Mouse (Mus musculus) neutrophil, adult 5-6 weeks (primary cell): ENCODE measurements around the gene Ralgapa2. TPM values are rescaled to one million over a fixed set of nuclear protein-coding genes. Genes with fewer than 3 reads are reported as not detected.
A peak's percentile ranks its signal among the peaks of the same experiment; 100 is the strongest.

Experiments
- ATAC-seq: fragments of 151-379, 151-347 bp; 2 replicates; pipeline ENCODE4 v1.8.0; 2017; ENCODE audit warnings: mild to moderate bottlenecking, moderate TSS enrichment; ENCODE audit not compliant: insufficient number of reproducible peaks, poor library complexity, low FRiP score, severe bottlenecking; ENCODE audit errors: extremely low read depth
- total RNA-seq: library from RNA; stranded (forward); fragments of 200-1000 nt; gene quantifications from 2 replicates; pipeline ENCODE4 v1.2.3, GENCODE M21; 2017

Ralgapa2 gene
- total RNA-seq, 1 experiment from 2014 or later, result 33.1 TPM

DNA sequence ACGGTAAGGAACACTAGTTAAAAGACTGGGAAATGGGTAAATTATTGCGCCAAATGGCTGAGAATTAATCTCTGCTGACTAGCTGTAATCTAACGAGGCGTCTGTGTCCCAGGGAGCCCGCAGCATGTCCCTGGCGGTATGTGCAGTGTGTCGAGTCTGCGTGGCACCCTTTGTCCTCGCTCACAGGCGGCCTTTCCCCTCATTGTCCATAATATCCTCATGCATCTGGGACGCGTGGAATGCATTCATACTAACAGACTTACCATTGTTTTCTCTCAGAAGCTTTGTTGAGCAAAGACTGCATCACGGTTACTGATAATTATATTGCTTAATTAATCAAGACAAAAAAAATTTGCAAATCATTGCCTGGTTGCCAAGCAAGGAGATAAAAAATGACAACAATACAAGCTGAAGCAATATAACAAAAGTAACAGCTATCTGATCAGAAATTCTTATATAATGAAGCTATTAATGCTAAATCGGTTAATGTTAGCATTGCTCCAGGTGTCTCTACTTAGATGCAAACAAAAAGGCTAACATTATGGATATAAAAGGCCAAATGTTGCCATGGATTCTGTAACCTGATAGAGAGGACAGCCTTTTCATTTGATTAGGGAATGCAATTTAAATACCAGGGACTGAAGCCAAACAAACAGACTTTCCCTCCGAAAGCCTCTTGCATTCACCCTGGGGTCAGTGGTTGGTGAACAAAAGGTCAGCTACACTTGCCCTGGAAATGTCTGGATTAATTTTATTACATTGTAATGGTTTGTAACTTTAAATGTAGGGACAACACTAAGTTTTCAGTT lies 187.0 kb downstream of the Ralgapa2 start:
- no peak for ATAC-seq

DNA sequence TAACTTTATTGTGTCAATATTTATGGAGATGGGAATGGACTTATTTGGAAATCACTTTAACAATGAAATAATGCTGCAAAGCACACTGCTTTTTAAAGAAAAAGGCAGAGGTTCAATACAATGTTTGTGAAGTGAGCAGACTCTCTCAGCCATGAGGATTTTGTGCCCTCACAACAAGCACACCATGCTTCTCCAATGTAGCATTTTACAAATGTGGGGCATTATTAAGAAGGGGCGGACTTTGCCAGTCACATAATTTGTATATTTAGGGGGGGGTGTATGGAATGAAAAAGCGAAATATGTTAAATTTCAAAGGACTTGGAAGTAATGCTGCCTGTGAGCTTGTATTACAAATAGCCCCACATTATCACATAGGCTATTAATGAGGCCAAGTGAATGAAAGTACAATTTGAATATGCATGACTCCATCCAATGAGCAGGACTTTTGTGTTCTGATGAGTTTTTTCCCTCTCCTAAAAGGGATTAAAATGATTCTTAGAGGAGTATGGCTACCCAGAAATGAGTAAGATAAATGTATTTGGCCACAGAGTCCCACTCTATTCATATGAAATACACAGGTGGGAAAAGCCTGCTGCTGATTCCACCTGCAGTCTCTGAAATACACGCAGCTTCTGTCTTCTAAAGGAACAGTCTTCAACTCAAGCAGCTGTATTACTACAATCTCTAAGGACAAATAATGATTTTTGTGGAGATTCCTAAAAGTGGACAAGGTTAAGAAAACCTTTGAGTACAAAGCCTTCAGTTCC lies 187.8 kb downstream of the Ralgapa2 start:
- no peak for ATAC-seq

DNA sequence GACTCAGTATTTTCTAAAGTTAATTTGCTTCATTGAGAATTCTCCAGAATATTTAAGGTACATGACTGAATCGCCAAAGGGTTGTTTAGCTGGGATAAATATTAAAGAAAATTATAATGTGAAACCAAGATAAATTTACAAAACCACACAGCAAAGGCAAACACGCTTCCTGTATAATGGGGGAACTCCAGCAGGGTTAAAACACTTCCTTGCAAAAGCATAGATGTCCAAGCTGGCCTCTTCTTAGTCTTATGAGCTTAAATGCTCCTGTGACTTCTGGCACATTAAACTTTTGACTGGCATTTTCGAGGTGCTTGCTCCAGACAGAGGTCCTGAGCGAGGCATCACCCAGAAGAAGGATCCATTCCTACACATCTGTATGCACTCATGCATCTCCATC lies 188.6 kb downstream of the Ralgapa2 start:
- ATAC-seq, result no peak

DNA sequence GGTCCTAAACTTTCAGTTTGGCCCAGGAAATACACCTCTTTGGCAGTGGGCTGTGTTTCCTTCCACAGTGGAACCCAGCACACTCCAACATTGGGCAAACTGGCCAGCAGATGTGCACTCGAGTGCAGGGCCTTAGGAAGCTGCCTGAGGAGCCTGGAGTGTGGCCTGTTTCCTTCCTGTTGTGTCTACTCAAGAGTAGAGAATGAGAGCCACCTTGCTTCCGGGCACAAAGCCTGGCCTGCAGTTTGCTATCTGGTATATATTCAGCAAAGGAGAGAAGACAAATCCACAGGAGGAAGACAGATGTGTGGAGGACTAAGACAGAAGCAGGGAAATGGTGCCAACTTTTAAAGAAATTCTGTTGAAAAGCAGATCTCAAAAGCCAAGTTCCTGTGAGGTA lies 189.4 kb downstream of the Ralgapa2 start:
- peak; percentile 44; the same call in 1 of the 2 replicates for ATAC-seq

GRCm38 (mm10) chr2:146322019-146322418 lies 190.1 kb downstream of the Ralgapa2 start:
- no peak for ATAC-seq

- ATAC-seq, result no peak
These were observed 191.5 kb downstream of the Ralgapa2 start for GRCm38 (mm10) chr2:146320666-146321065.

- no peak for ATAC-seq
These were observed 197.4 kb downstream of the Ralgapa2 start for GRCm38 (mm10) chr2:146314751-146315150.

GRCm38 (mm10) chr2:146313811-146314210 lies 198.3 kb downstream of the Ralgapa2 start:
- no peak for ATAC-seq

DNA sequence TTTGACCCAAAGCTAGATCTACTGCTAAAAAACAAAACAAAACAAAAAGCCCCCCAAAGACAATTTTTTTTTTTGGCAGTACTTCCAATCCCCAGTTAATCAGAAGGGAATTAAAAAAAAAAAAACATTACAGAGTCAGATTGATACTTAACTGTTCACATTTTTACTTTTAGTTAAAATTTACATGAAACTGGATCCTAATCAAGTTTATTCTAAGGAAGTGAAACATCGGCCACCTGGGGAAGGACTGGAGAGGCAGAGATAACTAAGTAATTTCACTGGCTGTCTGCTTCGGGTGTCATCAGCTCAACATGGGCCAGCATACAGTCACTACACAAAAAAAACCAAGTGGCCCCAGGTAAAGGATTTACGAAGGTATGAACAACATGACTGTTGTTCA lies 201.4 kb downstream of the Ralgapa2 start:
- no peak for ATAC-seq

DNA sequence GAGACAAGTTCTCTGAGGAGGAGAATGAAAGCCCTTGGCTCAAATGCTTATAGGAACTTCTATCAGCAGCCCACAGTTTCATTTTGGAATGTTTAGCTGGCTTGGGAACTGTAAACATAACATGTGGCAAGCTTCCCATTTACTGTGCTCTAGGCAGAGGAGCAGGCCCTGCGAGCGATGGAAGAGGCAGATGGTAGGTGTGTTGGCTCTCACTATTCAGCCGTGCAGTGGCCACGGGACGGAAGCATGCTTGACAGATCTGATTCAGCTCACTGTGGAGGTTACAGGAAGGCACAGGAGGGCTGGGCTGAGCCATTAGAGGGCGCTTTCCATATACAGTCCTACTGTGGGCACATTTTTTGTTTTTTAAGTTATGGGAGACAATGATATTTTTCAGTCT lies 201.9 kb downstream of the Ralgapa2 start:
- ATAC-seq, result peak; percentile 90

- ATAC-seq, result no peak
These were observed 202.7 kb downstream of the Ralgapa2 start for GRCm38 (mm10) chr2:146309413-146309812.

- ATAC-seq, result no peak
These were observed 205.1 kb downstream of the Ralgapa2 start for GRCm38 (mm10) chr2:146307060-146307459.

DNA sequence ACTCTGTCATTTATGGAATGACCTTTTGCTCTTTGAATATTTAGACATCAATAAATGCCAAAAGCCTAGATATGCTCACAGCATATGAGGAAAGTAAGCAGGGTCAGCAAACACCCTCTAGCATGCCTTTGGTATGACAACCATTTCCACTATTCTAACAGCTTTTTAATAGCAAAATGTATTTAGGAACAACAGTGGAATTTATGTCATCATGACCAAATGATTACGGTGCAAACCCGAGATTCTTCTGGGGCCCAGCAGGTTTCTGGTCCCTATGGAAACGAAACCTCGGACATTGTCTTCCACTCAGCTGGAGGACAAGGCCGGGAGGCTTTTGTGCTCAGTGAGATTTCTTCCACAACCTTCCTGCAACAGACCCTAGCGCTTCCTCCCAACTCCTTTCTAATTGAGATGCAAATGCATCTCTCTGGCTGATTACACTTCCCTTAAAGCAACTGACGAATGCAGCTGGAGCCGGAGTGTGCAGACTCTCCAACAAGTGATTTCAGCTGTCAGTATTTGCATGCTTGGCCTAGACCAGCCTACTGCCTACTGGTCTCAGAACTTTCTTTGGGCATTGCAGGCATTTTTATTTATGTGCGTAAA lies 209.9 kb downstream of the Ralgapa2 start:
- ATAC-seq, result no peak

DNA sequence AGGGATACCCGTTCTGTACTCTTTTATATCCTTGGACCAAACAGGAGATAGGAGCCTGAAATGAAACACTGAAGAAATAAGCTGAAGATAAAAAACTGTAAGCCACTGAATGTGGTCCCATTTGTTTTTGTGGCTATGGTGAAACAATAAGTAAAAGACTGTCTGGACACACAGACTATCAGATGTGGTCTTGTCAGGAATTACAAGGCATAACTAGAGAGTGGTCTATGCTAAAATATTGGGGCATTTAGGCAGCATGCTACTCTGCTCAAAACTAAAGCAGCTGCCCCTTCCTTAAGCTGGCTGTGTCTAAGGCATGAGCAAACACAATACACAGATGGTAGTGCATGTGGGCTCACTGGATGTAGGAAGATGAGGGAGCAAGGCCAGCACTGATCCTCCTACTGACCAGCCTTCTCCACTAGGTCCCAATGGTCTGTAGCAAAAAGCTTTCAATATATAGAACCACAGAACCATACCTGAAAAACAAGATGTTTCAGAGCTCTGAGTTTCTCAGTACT lies 211.6 kb downstream of the Ralgapa2 start:
- ATAC-seq, result no peak

DNA sequence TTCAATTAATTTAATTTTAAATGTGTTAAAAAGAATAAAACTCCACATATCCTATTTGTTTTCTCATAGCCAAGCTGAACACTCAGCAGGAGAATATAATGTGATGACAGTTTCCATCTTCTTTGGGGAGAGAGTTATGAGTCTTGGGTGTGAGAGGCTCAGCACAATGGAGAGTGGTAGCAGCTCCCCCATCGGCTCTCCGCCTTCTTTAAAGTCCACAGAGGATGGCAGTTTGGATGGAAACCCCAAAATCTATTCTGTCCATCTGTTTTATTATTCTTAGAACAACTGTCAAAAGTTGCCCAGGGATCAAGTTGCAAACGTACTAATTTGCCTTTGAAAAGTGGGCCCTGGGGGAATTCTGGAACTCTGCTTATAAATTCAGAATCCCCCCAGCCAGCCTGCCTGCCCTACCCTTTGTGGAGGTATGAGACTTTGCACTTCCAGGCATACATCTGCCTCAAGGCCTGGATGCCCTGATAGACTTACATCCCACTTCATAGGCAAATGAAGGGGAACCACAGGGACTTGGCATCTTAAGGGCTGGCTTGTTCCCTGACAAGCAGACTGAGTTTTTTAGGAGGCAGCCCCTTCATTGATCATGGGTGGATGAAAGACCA lies 212.2 kb downstream of the Ralgapa2 start:
- ATAC-seq, result no peak

DNA sequence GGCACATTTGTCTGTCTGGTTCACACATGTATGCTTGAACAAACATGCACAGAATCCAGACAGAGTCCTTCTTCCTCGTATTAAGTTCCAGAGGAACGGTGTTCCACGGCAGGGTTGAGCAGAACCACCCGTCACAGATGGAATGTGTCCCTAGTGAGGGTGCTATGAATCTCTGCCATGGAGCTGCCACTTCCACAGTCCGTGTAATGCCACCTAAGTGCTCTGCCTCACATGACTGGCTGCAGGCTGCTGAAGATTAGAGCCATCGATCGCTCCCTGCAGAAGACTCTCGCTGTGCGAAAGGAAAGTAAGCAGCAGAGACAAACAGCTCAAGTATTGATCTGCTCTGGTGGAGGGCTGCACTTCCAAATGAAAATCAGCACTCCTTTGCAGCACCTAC lies 218.6 kb downstream of the Ralgapa2 start:
- no peak for ATAC-seq

GRCm38 (mm10) chr2:146290871-146291637 lies 221.1 kb downstream of the Ralgapa2 start:
- no peak for ATAC-seq

DNA sequence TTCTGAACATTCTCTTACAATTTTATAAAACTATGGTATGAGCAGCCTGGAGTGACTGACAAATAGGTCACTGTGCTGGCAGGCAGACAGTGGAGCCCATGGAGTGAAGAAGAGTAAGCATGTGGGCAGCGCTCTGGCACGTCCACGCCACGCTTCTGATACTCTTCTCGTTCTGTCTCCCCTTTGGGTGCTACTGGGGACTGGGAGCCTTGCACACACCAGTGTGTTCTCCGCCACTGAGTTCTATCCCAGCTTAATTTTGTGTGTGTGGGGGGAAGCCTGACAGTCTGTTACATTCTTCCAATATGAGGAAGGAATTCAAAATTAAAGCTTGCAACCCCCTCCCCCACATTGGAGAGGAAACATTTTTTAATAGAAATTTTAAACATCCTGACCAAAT lies 221.8 kb downstream of the Ralgapa2 start:
- no peak for ATAC-seq

DNA sequence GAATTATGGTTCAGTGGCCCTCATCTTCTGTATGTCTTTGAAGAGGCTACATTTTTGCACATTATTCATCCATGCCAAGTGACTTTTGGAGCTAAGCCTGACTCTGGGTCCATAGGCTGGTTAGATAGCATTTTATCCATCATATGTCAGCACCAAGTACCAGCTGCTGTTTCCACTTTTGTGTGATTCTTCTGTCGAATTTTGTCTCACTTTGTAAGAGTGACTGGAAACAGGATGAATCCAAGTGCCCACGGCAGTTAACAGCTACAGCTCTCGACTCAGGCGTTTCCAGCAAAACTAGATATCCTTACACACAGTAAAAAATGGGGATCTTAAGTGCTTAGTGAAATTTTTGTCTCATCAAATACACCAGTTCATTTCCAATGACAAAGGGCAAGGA lies 222.8 kb downstream of the Ralgapa2 start:
- no peak for ATAC-seq
